Mouse (Mus musculus) forebrain, embryonic 16.5 days (tissue): ENCODE results near the gene Ccdc84. TPM values are rescaled to one million over a fixed set of nuclear protein-coding genes. Genes with fewer than 3 reads are reported as not detected.
"Not testable (repeated sequence)": the region's sequence is repeated elsewhere in the genome, so short reads cannot be mapped to it uniquely, and the experiment has no call there.

ENCODE experiments used
- ATAC-seq: fragments of 200-750 bp; cut with Nextera tagmentation; 2 replicates; pipeline ENCODE4 v1.8.0; 2017; ENCODE audit warnings: mild to moderate bottlenecking, moderate library complexity
- H3K27ac ChIP-seq: fragments of 300-500 bp; sonication (generic); 2 replicates; pipeline ENCODE4 v1.5.1; 2014; ENCODE audit warnings: low read length, control low read depth
- H3K27me3 ChIP-seq: fragments of 300-500 bp; sonication (generic); replicated peaks from 2 replicates; pipeline ENCODE4 v1.6.1; 2014; ENCODE audit warnings: low read length; ENCODE audit not compliant: control insufficient read depth, insufficient read depth
- H3K36me3 ChIP-seq: fragments of 300-500 bp; sonication (generic); 2 replicates; pipeline ENCODE4 v1.6.1; 2014; ENCODE audit not compliant: control insufficient read depth, insufficient read depth
- H3K4me1 ChIP-seq: fragments of 300-500 bp; sonication (generic); replicated peaks from 2 replicates; pipeline ENCODE4 v1.6.1; 2014; ENCODE audit warnings: low read length; ENCODE audit not compliant: control insufficient read depth, insufficient read depth
- H3K4me2 ChIP-seq: fragments of 300-500 bp; sonication (generic); 2 replicates; pipeline ENCODE4 v1.6.1; 2014; ENCODE audit warnings: mild to moderate bottlenecking, low read length, control low read depth
- H3K4me3 ChIP-seq: fragments of 300-500 bp; sonication (generic); replicated peaks from 2 replicates; pipeline ENCODE4 v1.5.1; 2014; ENCODE audit warnings: mild to moderate bottlenecking, low read length, control low read depth
- H3K9ac ChIP-seq: fragments of 300-500 bp; sonication (generic); replicated peaks from 2 replicates; pipeline ENCODE4 v1.6.1; 2014; ENCODE audit warnings: low read depth, low read length, control low read depth
- H3K9me3 ChIP-seq: fragments of 300-500 bp; sonication (generic); 2 replicates; pipeline ENCODE4 v1.6.1; 2016; ENCODE audit warnings: low read length; ENCODE audit not compliant: control insufficient read depth
- WGBS: fragments of 180-500 bp; shearing (Covaris S2); extraction: QIAGEN DNeasy Blood & Tissue Kit; methylation state at CpG from one replicate; pipeline ENCODE4 v1.1.7; 2014; 5-methylcytosine and 5-hydroxymethylcytosine counted together
- polyA plus RNA-seq: library from polyadenylated mRNA; unstranded; fragments of >200 nt; fragmentation: Nextera tagmentation; extraction: Ambion mirVana; gene quantifications from 2 replicates; pipeline ENCODE4 v1.2.1, GENCODE M21; 2015

The Ccdc84 gene
- polyA plus RNA-seq, 1 experiment from 2014 or later = 41.1 TPM

DNA sequence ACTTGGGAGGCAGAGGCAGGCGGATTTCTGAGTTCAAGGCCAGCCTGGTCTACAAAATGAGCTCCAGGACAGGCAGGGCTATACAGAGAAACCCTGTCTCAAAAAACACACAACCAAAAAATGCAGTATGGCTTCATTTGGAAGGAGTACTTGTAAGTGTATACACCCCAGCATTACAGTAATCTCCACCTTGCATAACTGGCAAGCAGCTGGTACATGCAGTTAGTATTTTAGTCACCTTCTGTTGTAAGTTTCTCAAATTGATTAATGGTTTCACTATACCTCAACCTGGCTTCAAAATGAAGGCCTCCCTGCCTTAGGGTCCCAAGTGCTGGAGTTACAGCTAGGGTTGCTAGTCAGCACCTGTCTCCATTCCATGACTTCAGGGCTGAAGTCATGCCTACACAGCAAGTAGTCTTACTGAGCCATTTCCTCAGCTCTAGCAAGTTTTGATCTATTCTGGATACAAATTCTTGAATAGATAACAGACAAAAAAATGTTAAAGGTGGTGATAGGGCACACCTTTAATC is 6.7 kb downstream of the Ccdc84 start:
- H3K27me3 ChIP-seq = no peaks in the 10 kb centered on the region
- peaks cover 32% of the 10 kb centered on the region for H3K36me3 ChIP-seq
- no peaks in the 10 kb centered on the region for H3K9me3 ChIP-seq
- H3K4me1 ChIP-seq = peaks cover 11% of the 10 kb centered on the region
- H3K9ac ChIP-seq = no peak overlapping the region
- H3K27ac ChIP-seq = no peak overlapping the region
- H3K4me3 ChIP-seq = no peak overlapping the region
- ATAC-seq = no peak
- WGBS = 83% methylated on average over 1 of the region's 1 CpGs
- H3K4me2 ChIP-seq = no peak overlapping the region

- Histone ChIP-seq H3K27me3 (no peaks in the 10 kb centered on the region), H3K9ac (no peak overlapping the region), H3K4me1 (peaks cover 16% of the 10 kb centered on the region), H3K4me3 (no peak overlapping the region), H3K4me2 (no peak overlapping the region), H3K9me3 (no peaks in the 10 kb centered on the region), H3K27ac (no peak overlapping the region), H3K36me3 (peaks cover 29% of the 10 kb centered on the region)
- 74% methylated on average over 2 of the region's 2 CpGs for WGBS
- no peak for ATAC-seq
Observed at GRCm38 (mm10) chr9:44410647-44411336, 7.6 kb downstream of the Ccdc84 start.

DNA sequence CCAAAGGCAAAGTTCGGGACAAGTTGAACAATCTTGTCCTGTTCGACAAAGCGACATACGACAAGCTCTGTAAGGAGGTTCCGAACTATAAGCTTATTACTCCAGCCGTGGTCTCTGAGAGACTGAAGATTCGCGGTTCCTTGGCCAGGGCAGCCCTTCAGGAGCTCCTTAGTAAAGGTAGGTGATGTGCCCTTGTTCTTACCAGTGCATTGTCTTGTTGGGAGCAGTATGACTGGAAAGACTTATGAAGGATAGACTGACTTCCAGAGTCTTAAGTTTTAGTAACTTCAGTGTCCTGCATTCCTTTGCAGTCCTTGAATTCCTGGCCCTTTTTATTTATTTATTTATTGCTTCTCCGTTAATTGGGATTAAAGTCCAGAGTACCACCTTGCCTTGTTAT is 9.7 kb downstream of the Ccdc84 start:
- H3K27ac ChIP-seq, H3K9ac ChIP-seq, H3K27me3 ChIP-seq, H3K9me3 ChIP-seq, ATAC-seq: not testable (repeated sequence)
- 92% methylated on average over 9 of the region's 9 CpGs for WGBS
- Histone ChIP-seq H3K36me3 (peaks cover 45% of the 10 kb centered on the region), H3K4me3 (peak overlapping the region; percentile 66), H3K4me1 (peaks cover 23% of the 10 kb centered on the region), H3K4me2 (peak overlapping the region; percentile 68)

GRCm38 (mm10) chr9:44407752-44408097 is 10.6 kb downstream of the Ccdc84 start:
- Histone ChIP-seq H3K27me3 (no peaks in the 10 kb centered on the region), H3K4me1 (peaks cover 23% of the 10 kb centered on the region), H3K27ac (peak overlapping the region; percentile 96), H3K4me2 (peak overlapping the region; percentile 68), H3K4me3 (peak overlapping the region; percentile 66), H3K9ac (peak overlapping the region; percentile 70), H3K9me3 (no peaks in the 10 kb centered on the region), H3K36me3 (peaks cover 43% of the 10 kb centered on the region)
- ATAC-seq = no peak; the same call in 1 of the 2 replicates
- 0% methylated on average over 24 of the region's 24 CpGs for WGBS

DNA sequence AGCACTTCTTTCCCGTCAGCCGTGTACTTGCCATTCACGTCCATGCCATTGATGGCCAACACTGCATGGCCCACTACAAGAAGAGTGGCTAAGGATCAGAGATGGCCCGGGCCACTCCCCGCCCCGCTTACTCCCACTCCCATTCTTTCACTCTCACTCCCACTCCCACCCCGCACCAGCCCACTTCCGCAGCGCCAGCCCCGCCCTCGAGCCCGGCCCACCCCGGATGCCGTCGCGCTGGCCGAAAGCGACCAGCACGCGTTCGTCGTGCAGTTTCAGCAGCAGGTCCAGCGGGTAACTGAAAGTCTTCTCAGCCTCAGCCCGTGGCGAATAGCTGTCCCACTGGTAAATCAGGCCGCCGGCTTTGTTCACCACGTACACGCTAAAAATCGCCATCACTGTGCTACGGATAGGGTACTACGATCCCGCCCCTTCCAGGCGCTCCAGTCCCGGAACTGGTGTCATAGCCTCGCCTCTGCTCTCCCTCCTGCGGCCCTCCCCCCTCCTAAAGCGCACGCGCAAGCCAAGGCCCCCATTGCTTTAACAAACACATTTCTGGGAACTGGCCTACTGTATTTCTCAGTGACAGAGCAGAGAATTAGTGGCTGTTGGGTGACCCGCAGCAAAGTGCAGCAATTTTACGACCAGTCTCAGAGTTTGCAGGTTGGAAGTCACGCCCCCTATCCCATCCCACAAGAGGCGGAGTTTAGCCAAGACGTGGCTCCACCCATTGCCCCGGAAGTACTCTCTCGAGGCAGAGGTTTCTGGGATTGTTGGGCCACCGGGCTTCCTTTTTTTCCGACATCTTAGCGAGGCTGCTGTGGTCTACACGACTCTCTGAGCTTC is 11.2 kb downstream of the Ccdc84 start, which contains the start of the genes Rps25 and Trappc4:
TSS of gene Rps25 (plus strand) at position 234 of the 846 bp plus-strand sequence.
TSS of gene Trappc4 (minus strand) at position 695 of the 846 bp plus-strand sequence.
- Histone ChIP-seq H3K4me3 (peak within 1 kb of the TSS; percentile 66), H3K4me1 (peaks cover 23% of the 10 kb centered on the region), H3K27ac (peak within 1 kb of the TSS; percentile 96), H3K36me3 (peaks cover 39% of the 10 kb centered on the region), H3K9ac (peak within 1 kb of the TSS; percentile 70), H3K27me3 (no peaks in the 10 kb centered on the region), H3K4me2 (peak within 1 kb of the TSS; percentile 77), H3K9me3 (no peaks in the 10 kb centered on the region)
- under 1% methylated on average over 51 of the region's 51 CpGs for WGBS
- peak; percentile 97 for ATAC-seq

DNA sequence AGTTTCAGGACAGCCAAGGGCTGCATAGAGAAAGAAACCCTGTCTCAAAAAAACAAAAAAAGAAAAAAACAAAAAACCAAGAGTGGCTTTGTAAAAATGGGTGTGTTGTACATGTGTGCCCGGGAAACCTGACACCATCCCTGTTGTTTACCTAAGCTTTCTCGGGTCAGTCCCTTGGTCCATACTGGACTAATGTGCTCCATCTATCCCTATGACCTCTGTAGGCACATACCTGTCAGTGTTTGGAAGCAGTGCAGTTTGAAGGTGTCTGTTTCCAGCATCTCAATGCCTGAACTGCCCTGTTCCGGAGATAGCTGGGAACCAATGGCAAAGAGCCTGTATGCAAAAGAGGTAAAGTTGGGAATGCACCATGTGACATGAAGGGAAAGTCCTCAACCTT is 13.4 kb downstream of the Ccdc84 start:
- Histone ChIP-seq H3K27ac (no peak overlapping the region), H3K4me2 (no peak overlapping the region), H3K36me3 (peaks cover 31% of the 10 kb centered on the region), H3K27me3 (no peaks in the 10 kb centered on the region), H3K4me3 (no peak overlapping the region), H3K4me1 (peaks cover 23% of the 10 kb centered on the region), H3K9me3 (no peaks in the 10 kb centered on the region), H3K9ac (no peak overlapping the region)
- no peak for ATAC-seq
- 91% methylated on average over 3 of the region's 3 CpGs for WGBS

DNA sequence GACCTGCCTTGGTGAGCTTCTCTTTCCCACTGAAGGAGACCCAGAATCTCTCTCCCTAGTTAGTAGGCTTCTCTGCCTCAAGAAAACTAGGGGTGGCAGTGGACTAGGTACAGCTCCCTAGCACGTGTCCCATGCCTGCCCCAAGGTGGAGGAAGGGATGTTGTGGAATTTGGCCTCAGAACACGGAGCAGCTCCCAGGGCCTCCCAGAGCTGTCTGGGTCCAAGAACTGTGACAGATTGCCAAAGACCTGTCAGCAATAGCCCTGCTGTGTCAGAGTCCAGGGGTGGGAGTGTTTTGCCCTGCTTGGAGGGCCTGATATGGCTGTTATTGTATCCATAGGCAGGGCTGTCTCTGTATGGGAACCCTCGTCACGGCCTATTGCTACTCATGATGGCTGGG is 17.3 kb downstream of the Ccdc84 start:
- Histone ChIP-seq H3K9ac (no peak overlapping the region), H3K4me1 (peaks cover 26% of the 10 kb centered on the region), H3K27me3 (no peaks in the 10 kb centered on the region), H3K4me2 (no peak overlapping the region), H3K4me3 (no peak overlapping the region), H3K27ac (no peak overlapping the region), H3K9me3 (no peaks in the 10 kb centered on the region), H3K36me3 (peaks cover 26% of the 10 kb centered on the region)
- ATAC-seq = no peak
- WGBS = 90% methylated on average over 4 of the region's 4 CpGs

GRCm38 (mm10) chr9:44399795-44400114 is 18.6 kb downstream of the Ccdc84 start:
- Histone ChIP-seq H3K4me1 (peaks cover 16% of the 10 kb centered on the region), H3K27ac (no peak overlapping the region), H3K27me3 (no peaks in the 10 kb centered on the region), H3K9ac (no peak overlapping the region), H3K4me2 (no peak overlapping the region), H3K4me3 (no peak overlapping the region), H3K9me3 (no peaks in the 10 kb centered on the region), H3K36me3 (peaks cover 21% of the 10 kb centered on the region)
- 83% methylated on average over 6 of the region's 6 CpGs for WGBS
- ATAC-seq = no peak

- H3K9ac ChIP-seq = no peak overlapping the region
- no peak overlapping the region for H3K4me3 ChIP-seq
- peaks cover 16% of the 10 kb centered on the region for H3K36me3 ChIP-seq
- H3K4me2 ChIP-seq = no peak overlapping the region
- WGBS = 86% methylated on average over 13 of the region's 13 CpGs
- H3K27ac ChIP-seq = no peak overlapping the region
- peaks cover 16% of the 10 kb centered on the region for H3K4me1 ChIP-seq
- no peaks in the 10 kb centered on the region for H3K9me3 ChIP-seq
- ATAC-seq = no peak
- H3K27me3 ChIP-seq = no peaks in the 10 kb centered on the region
Observed at GRCm38 (mm10) chr9:44399114-44399794, 19.1 kb downstream of the Ccdc84 start.
